15 mouse cellular contexts compared by ENCODE assay signal in the genomic region with DNA sequence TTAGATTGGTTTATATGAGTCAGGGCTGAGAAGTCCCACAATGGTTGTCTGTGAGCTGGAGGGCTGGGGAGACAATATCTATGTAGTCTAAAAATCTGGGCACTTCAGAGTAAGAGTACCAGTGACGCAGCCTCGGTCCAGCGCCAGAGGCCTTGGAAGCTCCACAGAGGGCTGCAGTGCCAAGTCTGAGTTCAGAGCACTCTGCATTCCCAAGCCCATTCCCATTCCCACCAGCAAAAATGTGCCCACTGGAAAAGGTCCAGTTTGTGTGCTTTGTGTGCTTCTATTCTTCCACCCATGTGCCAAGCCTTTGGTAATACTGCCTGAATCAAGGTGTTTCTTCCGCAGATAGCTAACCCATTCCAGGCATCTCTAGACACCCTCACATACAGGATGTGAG. TPM values are rescaled to one million over a fixed set of nuclear protein-coding genes. Genes with fewer than 3 reads are reported as not detected.
DNase-seq lines count a peak whose midpoint lies in the region; ATAC-seq lines count a peak whose summit lies in the region.
"Had no signal": no experiment of that assay in that cellular context is flagged by ENCODE, and none has a peak within 500 bp of the region (broad histone marks: within the 10 kb centered on the region; RNA-seq: fewer than 3 reads in every experiment).

No protein-coding gene starts in this region.

- H3K27me3 ChIP-seq in heart, embryonic 15.5 days, result no peaks in the 10 kb centered on the region
- no peaks in the 10 kb centered on the region for H3K27me3 ChIP-seq in heart, embryonic 12.5 days (replicated peaks)
- H3K27me3 ChIP-seq in intestine, embryonic 16.5 days (replicated peaks; ENCODE audit: control insufficient read depth, insufficient read depth, low read length), result no peaks in the 10 kb centered on the region

- H3K4me2 ChIP-seq in heart, embryonic 15.5 days, result no peak overlapping the region
- no peak overlapping the region for H3K4me2 ChIP-seq in heart, embryonic 12.5 days
- no peak overlapping the region for H3K4me2 ChIP-seq in intestine, embryonic 16.5 days (ENCODE audit: low read depth, low read length)
- H3K4me2 ChIP-seq: lung, embryonic 14.5 days had no signal

- ATAC-seq in heart, embryonic 15.5 days (replicated peaks; ENCODE audit: insufficient number of reproducible peaks, insufficient read depth, low FRiP score, low read depth), result no peak
- no peak for ATAC-seq in heart, embryonic 12.5 days (ENCODE audit: insufficient number of reproducible peaks, low FRiP score)
- no peak for ATAC-seq in intestine, embryonic 16.5 days
- ATAC-seq: intestine, postnatal 0 days had no signal

- H3K4me3 ChIP-seq in heart, embryonic 15.5 days, result no peak overlapping the region
- no peak overlapping the region for H3K4me3 ChIP-seq in heart, embryonic 12.5 days
- H3K4me3 ChIP-seq in intestine, embryonic 16.5 days (ENCODE audit: low read length), result no peak overlapping the region
- H3K4me3 ChIP-seq: left cerebral cortex, adult 2 months had no signal

- H3K9me3 ChIP-seq in heart, embryonic 15.5 days (replicated peaks), result no peaks in the 10 kb centered on the region
- H3K9me3 ChIP-seq in heart, embryonic 12.5 days (replicated peaks), result no peaks in the 10 kb centered on the region
- H3K9me3 ChIP-seq in intestine, embryonic 16.5 days (ENCODE audit: control insufficient read depth, low read length), result no peaks in the 10 kb centered on the region

- intact Hi-C loops in left cerebral cortex, postnatal 4 days (cut with DNase I), result no loop called here
- intact Hi-C loops in left cerebral cortex, postnatal 36 days (cut with DNase I), result no loop called here

- peaks cover 11% of the 10 kb centered on the region; the same call in 1 of the 2 replicates for H3K4me1 ChIP-seq in heart, embryonic 15.5 days (replicated peaks)
- H3K4me1 ChIP-seq in heart, embryonic 12.5 days (replicated peaks), result peaks cover 7% of the 10 kb centered on the region
- H3K4me1 ChIP-seq in intestine, embryonic 16.5 days (ENCODE audit: control insufficient read depth, insufficient read depth, low read length), result no peaks in the 10 kb centered on the region

- no peak overlapping the region for H3K9ac ChIP-seq in heart, embryonic 15.5 days
- H3K9ac ChIP-seq in heart, embryonic 12.5 days, result no peak overlapping the region
- H3K9ac ChIP-seq in intestine, embryonic 16.5 days (ENCODE audit: low read depth, low read length), result no peak overlapping the region
- H3K9ac ChIP-seq: lung, embryonic 14.5 days had no signal

- H3K36me3 ChIP-seq in heart, embryonic 15.5 days, result no peaks in the 10 kb centered on the region
- peaks cover 7% of the 10 kb centered on the region for H3K36me3 ChIP-seq in heart, embryonic 12.5 days
- no peaks in the 10 kb centered on the region for H3K36me3 ChIP-seq in intestine, embryonic 16.5 days (ENCODE audit: control insufficient read depth, insufficient read depth, low read length)

- DNase-seq in cerebellum, postnatal 10 days, result peak; percentile 59 to 74
- DNase-seq in cerebellum, adult 9-11 months, result no peak
- DNase-seq in left cerebral cortex, postnatal 4 days, result peak; percentile 33
- no peak for DNase-seq in left cerebral cortex, postnatal 36 days (ENCODE audit: low spot score in 2 of 2)
- DNase-seq in adrenal gland, postnatal 25 days, result peak; percentile 41
- DNase-seq: cerebellum, adult 18-20 months; gastrocnemius, postnatal 10 days; kidney, postnatal 14 days; lung, embryonic 14.5 days; right cerebral cortex, postnatal 25 days had no signal

- WGBS in heart, embryonic 15.5 days, result 85% methylated on average over 4 of the region's 4 CpGs
- WGBS in heart, embryonic 12.5 days, result 95% methylated on average over 4 of the region's 4 CpGs
- WGBS in intestine, embryonic 16.5 days, result 88% methylated on average over 4 of the region's 4 CpGs

- H3K27ac ChIP-seq in heart, embryonic 15.5 days, result 0 out of 2 replicates have a peak overlapping the region, but pooled peaks have one; percentile 12
- no peak overlapping the region for H3K27ac ChIP-seq in heart, embryonic 12.5 days (ENCODE audit: poor library complexity, severe bottlenecking)
- no peak overlapping the region for H3K27ac ChIP-seq in intestine, embryonic 16.5 days (ENCODE audit: low read length)
- H3K27ac ChIP-seq: left cerebral cortex, adult 2 months had no signal

RNA-seq across cellular contexts. Expression of gene Clasp1, which starts 49.0 kb away (rescaled TPM):
- 89.6 and 91.1 TPM in 2 replicates for polyA plus RNA-seq in heart, embryonic 15.5 days (2015; fragmentation: Nextera tagmentation; extraction: Ambion mirVana)
- polyA plus RNA-seq in heart, embryonic 12.5 days (2016; fragmentation: Nextera tagmentation; extraction: Ambion mirVana), result 115 and 127 TPM in 2 replicates
- total RNA-seq in left cerebral cortex, postnatal 4 days (2021), result 100 to 1,000 TPM; 219 to 233 TPM
- total RNA-seq in left cerebral cortex, postnatal 36 days (2021), result 100 to 1,000 TPM; 104 to 125 TPM
- total RNA-seq in adrenal gland, postnatal 25 days (2021), result 41.2 and 53.3 TPM in 2 replicates
- 24.0 and 24.9 TPM in 2 replicates for polyA plus RNA-seq in intestine, embryonic 16.5 days (2015; fragmentation: Nextera tagmentation; extraction: Ambion mirVana)

Comparison
In these comparisons a context has a peak if more than half of its experiments do, and no peak if none do; other contexts are left out.
1. DNase-seq: peak in cerebellum, postnatal 10 days (2 of 2), left cerebral cortex, postnatal 4 days (single experiment) and adrenal gland, postnatal 25 days (single experiment); none in cerebellum, adult 9-11 months (single experiment) and left cerebral cortex, postnatal 36 days (0 of 2).